Mouse (Mus musculus) cerebral cortex, adult 2 months (tissue): ENCODE data around the gene Rnf157.

Experiments used
- WGBS: fragments of 180-500 bp; shearing (Covaris S2); methylation state at CpG from one replicate; pipeline ENCODE4 v1.1.7; 2018; 5-methylcytosine and 5-hydroxymethylcytosine counted together

The Rnf157 gene

GRCm38 (mm10) chr11:116434287-116434966 lies 21.6 kb upstream of the Rnf157 start:
- WGBS: 1% methylated on average over 61 of the region's 67 CpGs

- under 1% methylated on average over 66 of the region's 66 CpGs for WGBS
These were observed 20.8 kb upstream of the Rnf157 start, which contains the start of gene Ubald2 for GRCm38 (mm10) chr11:116433356-116434286. Gene Ubald2, plus strand, starts transcription at chr11:116434094.

- 33% methylated on average over 8 of the region's 8 CpGs for WGBS
These were observed 19.9 kb upstream of the Rnf157 start for GRCm38 (mm10) chr11:116432593-116433355.

- WGBS: 37% methylated on average over 6 of the region's 6 CpGs
These were observed 19.3 kb upstream of the Rnf157 start for GRCm38 (mm10) chr11:116432127-116432526.

GRCm38 (mm10) chr11:116431428-116432077 lies 18.7 kb upstream of the Rnf157 start:
- 60% methylated on average over 11 of the region's 11 CpGs for WGBS

- WGBS: 26% methylated on average over 22 of the region's 22 CpGs
These were observed 18.0 kb upstream of the Rnf157 start for GRCm38 (mm10) chr11:116430723-116431427.

- WGBS: 91% methylated on average over 9 of the region's 9 CpGs
These were observed 17.2 kb upstream of the Rnf157 start for GRCm38 (mm10) chr11:116429862-116430613.

GRCm38 (mm10) chr11:116428872-116429859 lies 16.3 kb upstream of the Rnf157 start:
- WGBS: 61% methylated on average over 13 of the region's 13 CpGs

GRCm38 (mm10) chr11:116426852-116427575 lies 14.2 kb upstream of the Rnf157 start:
- WGBS: 83% methylated on average over 6 of the region's 6 CpGs

- 75% methylated on average over 11 of the region's 11 CpGs for WGBS
These were observed 13.5 kb upstream of the Rnf157 start for GRCm38 (mm10) chr11:116426328-116426727.

- WGBS: 65% methylated on average over 8 of the region's 8 CpGs
These were observed 12.0 kb upstream of the Rnf157 start for GRCm38 (mm10) chr11:116424621-116425407.

- 83% methylated on average over 10 of the region's 10 CpGs for WGBS
These were observed 11.2 kb upstream of the Rnf157 start for GRCm38 (mm10) chr11:116423782-116424620.

- 90% methylated on average over 6 of the region's 6 CpGs for WGBS
These were observed 10.4 kb upstream of the Rnf157 start for GRCm38 (mm10) chr11:116423214-116423613.

GRCm38 (mm10) chr11:116422562-116422961 lies 9.7 kb upstream of the Rnf157 start:
- WGBS: 92% methylated on average over 2 of the region's 2 CpGs

GRCm38 (mm10) chr11:116421102-116421501 lies 8.3 kb upstream of the Rnf157 start:
- 85% methylated on average over 6 of the region's 6 CpGs for WGBS

GRCm38 (mm10) chr11:116418841-116419462 lies 6.1 kb upstream of the Rnf157 start:
- 62% methylated on average over 6 of the region's 6 CpGs for whole genome bisulfite sequencing
